Mouse (Mus musculus) MEL (cell line): ENCODE results near the gene Gm20671.

ENCODE experiments used
- CTCF ChIP-seq, 3 experiments: IDR thresholded peaks in 2 of 3; conservative IDR thresholded peaks in 1 of 3; 2 replicates each; pipeline ENCODE4 v1.5.1; 2011 to 2012; ENCODE audit warnings: low read length in 3 of 3, low read depth in 2 of 3, mild to moderate bottlenecking in 2 of 3, improper control_type of control experiment in 1 of 3, inconsistent platforms in 1 of 3, mixed read lengths in 1 of 3, moderate library complexity in 1 of 3; ENCODE audit not compliant: control insufficient read depth in 1 of 3, insufficient read depth in 1 of 3, poor library complexity in 1 of 3, severe bottlenecking in 1 of 3
- EP300 ChIP-seq, 2 experiments: IDR thresholded peaks; 2 replicates each; pipeline ENCODE4 v1.6.1; 2011; ENCODE audit warnings: improper control_type of control experiment in 2 of 2, low read length in 2 of 2, low read depth in 1 of 2, mild to moderate bottlenecking in 1 of 2
- GATA1 ChIP-seq: IDR thresholded peaks from 2 replicates; pipeline ENCODE4 v1.6.1; 2011; ENCODE audit warnings: low read depth, low read length, improper control_type of control experiment
- JUND ChIP-seq: IDR thresholded peaks from 2 replicates; pipeline ENCODE4 v1.6.1; 2011; ENCODE audit warnings: low read depth, mild to moderate bottlenecking, improper control_type of control experiment, low read length
- MEF2A ChIP-seq: IDR thresholded peaks from 2 replicates; pipeline ENCODE4 v1.6.1; 2014; ENCODE audit warnings: low read depth, mild to moderate bottlenecking, inconsistent platforms, low read length, improper control_type of control experiment; ENCODE audit not compliant: poor library complexity, insufficient replicate concordance, severe bottlenecking; ENCODE audit errors: extremely low read depth
- POLR2A ChIP-seq, 2 experiments: IDR thresholded peaks; 2 replicates each; pipeline ENCODE4 v1.6.1; 2011 to 2012; ENCODE audit warnings: low read length in 2 of 2, mild to moderate bottlenecking in 2 of 2, control low read depth in 1 of 2, improper control_type of control experiment in 1 of 2, low read depth in 1 of 2, moderate library complexity in 1 of 2; ENCODE audit not compliant: control insufficient read depth in 1 of 2, insufficient read depth in 1 of 2, poor library complexity in 1 of 2
- RAD21 ChIP-seq: IDR thresholded peaks from 2 replicates; pipeline ENCODE4 v1.6.1; 2011; ENCODE audit warnings: mild to moderate bottlenecking, low read depth, low read length, improper control_type of control experiment
- USF2 ChIP-seq, 2 experiments: IDR thresholded peaks; 2 replicates each; pipeline ENCODE4 v1.6.1; 2011 to 2012; ENCODE audit warnings: improper control_type of control experiment in 2 of 2, low read length in 2 of 2, borderline replicate concordance in 1 of 2, inconsistent platforms in 1 of 2, low read depth in 1 of 2, mild to moderate bottlenecking in 1 of 2; ENCODE audit not compliant: insufficient read depth in 1 of 2
- ZC3H11A ChIP-seq: IDR thresholded peaks from 2 replicates; pipeline ENCODE4 v1.6.1; 2012; ENCODE audit warnings: low read depth, mild to moderate bottlenecking, inconsistent platforms, low read length, improper control_type of control experiment
- ZKSCAN1 ChIP-seq: IDR thresholded peaks from 2 replicates; pipeline ENCODE4 v1.6.1; 2012; ENCODE audit warnings: low read depth, mild to moderate bottlenecking, inconsistent platforms, low read length, improper control_type of control experiment, moderate library complexity
- ZNF384 ChIP-seq: IDR thresholded peaks from 2 replicates; pipeline ENCODE4 v1.6.1; 2012; ENCODE audit warnings: low read depth, mild to moderate bottlenecking, inconsistent platforms, low read length, improper control_type of control experiment

- TF ChIP-seq CTCF (IDR thresholded peaks at IDR 0.05 in 2 of 3, conservative IDR thresholded peaks at IDR 0.05 in 1 of 3; ENCODE audit: control insufficient read depth in 1 of 3, insufficient read depth in 1 of 3, low read depth in 2 of 3, low read length in 3 of 3, poor library complexity in 1 of 3, severe bottlenecking in 1 of 3) (no peak), POLR2A (IDR thresholded peaks at IDR 0.05; ENCODE audit: control insufficient read depth in 1 of 2, insufficient read depth in 1 of 2, low read depth in 1 of 2, low read length in 2 of 2, poor library complexity in 1 of 2) (no peak), ZKSCAN1 (no peak), ZC3H11A (no peak), USF2 (IDR thresholded peaks at IDR 0.05; ENCODE audit: borderline replicate concordance in 1 of 2, insufficient read depth in 1 of 2, low read depth in 1 of 2, low read length in 2 of 2) (no peak), JUND (no peak), EP300 (IDR thresholded peaks at IDR 0.05; ENCODE audit: low read depth in 1 of 2, low read length in 2 of 2) (no peak), ZNF384 (no peak), GATA1 (no peak), MEF2A (no peak), RAD21 (no peak)
These were observed 104.6 kb downstream of the Gm20671 start for GRCm38 (mm10) chr5:32722263-32722662.
